Mouse (Mus musculus): ENCODE measurements around the gene Zbtb39.
"Not testable (repeated sequence)": the region's sequence is repeated elsewhere in the genome, so short reads cannot be mapped to it uniquely, and the experiment has no call there.

The Zbtb39 gene

GRCm38 (mm10) chr10:127736916-127737315, 2.4 kb upstream of the Zbtb39 start:
- in situ Hi-C loops (cut with MboI): loop anchor here (10.0 kb wide), 1 partner anchor 92 kb away; the partner anchor contains the start of gene Stat6

GRCm38 (mm10) chr10:127737552-127737951, 1.8 kb upstream of the Zbtb39 start:
- in situ Hi-C loops (cut with MboI): loop anchor here (10.0 kb wide), 1 partner anchor 93 kb away; the partner anchor contains the start of gene Stat6

- in situ Hi-C loops (cut with MboI): loop anchor here (10.0 kb wide), 1 partner anchor 94 kb away; the partner anchor contains the start of gene Stat6
Observed at GRCm38 (mm10) chr10:127738151-127738882, 1.0 kb upstream of the Zbtb39 start.

- in situ Hi-C loops (cut with MboI): loop anchor here (10.0 kb wide), 1 partner anchor 95 kb away; the partner anchor contains the start of gene Stat6
Observed at GRCm38 (mm10) chr10:127739661-127740161, 373 bp downstream of the Zbtb39 start.

- in situ Hi-C loops (cut with MboI): no loop called here
Observed at GRCm38 (mm10) chr10:127744661-127745060, 5.3 kb downstream of the Zbtb39 start.

GRCm38 (mm10) chr10:127745886-127746285, 6.5 kb downstream of the Zbtb39 start:
- in situ Hi-C loops (cut with MboI): no loop called here

- in situ Hi-C loops (cut with MboI): no loop called here
Observed at GRCm38 (mm10) chr10:127747254-127747653, 7.9 kb downstream of the Zbtb39 start.

GRCm38 (mm10) chr10:127748847-127749612, 9.7 kb downstream of the Zbtb39 start:
- in situ Hi-C loops (cut with MboI): no loop called here

GRCm38 (mm10) chr10:127750136-127750777, 10.9 kb downstream of the Zbtb39 start:
- in situ Hi-C loops (cut with MboI): no loop called here

GRCm38 (mm10) chr10:127751548-127751947, 12.2 kb downstream of the Zbtb39 start, which contains the start of gene Gpr182:
Gene Gpr182, minus strand, starts transcription at chr10:127751732.
- in situ Hi-C loops (cut with MboI): no loop called here

- in situ Hi-C loops (cut with MboI): no loop called here
Observed at GRCm38 (mm10) chr10:127754566-127755166, 15.3 kb downstream of the Zbtb39 start.

- in situ Hi-C loops (cut with MboI): no loop called here
Observed at GRCm38 (mm10) chr10:127755246-127755645, 15.9 kb downstream of the Zbtb39 start.

GRCm38 (mm10) chr10:127755770-127756468, 16.6 kb downstream of the Zbtb39 start:
- in situ Hi-C loops (cut with MboI): no loop called here

GRCm38 (mm10) chr10:127759181-127760110, 20.1 kb downstream of the Zbtb39 start, which contains the start of the genes Rdh1 and Rdh16f1:
Gene Rdh1, plus strand, starts transcription at chr10:127759721.
Gene Rdh16f1, plus strand, starts transcription at chr10:127759787.
- in situ Hi-C loops (cut with MboI): no loop called here

GRCm38 (mm10) chr10:127762926-127763325, 23.6 kb downstream of the Zbtb39 start:
- in situ Hi-C loops (cut with MboI): not testable (repeated sequence)

GRCm38 (mm10) chr10:127763914-127764680, 24.8 kb downstream of the Zbtb39 start:
- in situ Hi-C loops (cut with MboI): no loop called here

- in situ Hi-C loops (cut with MboI): no loop called here
Observed at GRCm38 (mm10) chr10:127766564-127766963, 27.2 kb downstream of the Zbtb39 start.

- in situ Hi-C loops (cut with MboI): no loop called here
Observed at GRCm38 (mm10) chr10:127776011-127776410, 36.7 kb downstream of the Zbtb39 start, which contains the start of gene Rdh9. Gene Rdh9, plus strand, starts transcription at chr10:127776386.

GRCm38 (mm10) chr10:127782321-127782720, 43.0 kb downstream of the Zbtb39 start:
- in situ Hi-C loops (cut with MboI): not testable (repeated sequence)

Measured in mature B cell (primary cell).